Comparison of ENCODE assay signal across 17 mouse cellular contexts in genomic region chr6:123261555-123262161, GRCm38 (mm10). TPM values are rescaled to one million over a fixed set of nuclear protein-coding genes. Genes with fewer than 3 reads are reported as not detected.
DNase-seq lines count a peak whose midpoint lies in the region; ATAC-seq and TF ChIP-seq lines count a peak whose summit lies in the region.
"Had no signal": no experiment of that assay in that cellular context is flagged by ENCODE, and none has a peak within 500 bp of the region (broad histone marks: within the 10 kb centered on the region; RNA-seq: fewer than 3 reads in every experiment).

Gene Clec4d (plus strand): TSS chr6:123262111.

- ATAC-seq in liver, embryonic 14.5 days (ENCODE audit: insufficient read depth) = 0 out of 2 replicates have a peak, but pooled peaks have one; percentile 9
- no peak for ATAC-seq in liver, embryonic 12.5 days
- peak; percentile 72 for ATAC-seq in erythroblast, adult 5-6 weeks (replicated peaks; ENCODE audit: low FRiP score, poor library complexity, severe bottlenecking)
- ATAC-seq in monocyte, adult 5-6 weeks (replicated peaks; ENCODE audit: insufficient number of reproducible peaks, low FRiP score, low TSS enrichment, poor library complexity, severe bottlenecking) = 0 out of 2 replicates have a peak, but pooled peaks have one; percentile 14
- no peak for ATAC-seq in hindbrain, embryonic 16.5 days
- ATAC-seq: forebrain, embryonic 14.5 days had no signal

- no peak within 1 kb of the TSS for H3K4me2 ChIP-seq in liver, embryonic 14.5 days (ENCODE audit: low read depth)
- H3K4me2 ChIP-seq in liver, embryonic 12.5 days = no peak within 1 kb of the TSS
- H3K4me2 ChIP-seq in hindbrain, embryonic 16.5 days (ENCODE audit: low read length) = no peak within 1 kb of the TSS

- no peaks in the 10 kb centered on the region for H3K79me2 ChIP-seq in MEL (ENCODE audit: control insufficient read depth, insufficient read depth, low read length, poor library complexity)

- TF ChIP-seq EP300 in liver, embryonic 14.5 days (IDR thresholded peaks at IDR 0.05; ENCODE audit: low read depth) = no peak
- no peak for TF ChIP-seq EP300 in MEL (IDR thresholded peaks at IDR 0.05; ENCODE audit: low read depth in 1 of 2, low read length in 2 of 2)

- H3K27ac ChIP-seq in liver, embryonic 14.5 days = no peak within 1 kb of the TSS
- no peak within 1 kb of the TSS for H3K27ac ChIP-seq in liver, embryonic 12.5 days
- no peak within 1 kb of the TSS for H3K27ac ChIP-seq in MEL (ENCODE audit: control insufficient read depth, low read depth, low read length)
- no peak within 1 kb of the TSS for H3K27ac ChIP-seq in hindbrain, embryonic 16.5 days (ENCODE audit: low read depth, low read length)

- no peaks in the 10 kb centered on the region for H3K27me3 ChIP-seq in liver, embryonic 14.5 days (ENCODE audit: control insufficient read depth, insufficient read depth, low read length)
- H3K27me3 ChIP-seq in liver, embryonic 12.5 days (replicated peaks) = no peaks in the 10 kb centered on the region
- H3K27me3 ChIP-seq in MEL (ENCODE audit: control insufficient read depth in 1 of 2, insufficient read depth in 2 of 2, low read length in 2 of 2) = no peaks in the 10 kb centered on the region
- H3K27me3 ChIP-seq in hindbrain, embryonic 16.5 days (replicated peaks; ENCODE audit: control insufficient read depth, insufficient read depth, low read length) = no peaks in the 10 kb centered on the region

- no peak within 1 kb of the TSS for H3K4me3 ChIP-seq in liver, embryonic 14.5 days (ENCODE audit: insufficient read depth in 1 of 2, low read depth in 2 of 2, low read length in 2 of 2)
- no peak within 1 kb of the TSS for H3K4me3 ChIP-seq in liver, embryonic 12.5 days
- H3K4me3 ChIP-seq in MEL (ENCODE audit: control insufficient read depth in 1 of 2, insufficient read depth in 1 of 2, low read depth in 2 of 2, low read length in 2 of 2) = peak within 1 kb of the TSS in 1 of 2 experiments; percentile 37; a peak in 1 of 4 replicates
- H3K4me3 ChIP-seq in hindbrain, embryonic 16.5 days (ENCODE audit: low read length) = no peak within 1 kb of the TSS

- H3K9me3 ChIP-seq in liver, embryonic 14.5 days (ENCODE audit: control insufficient read depth, low read length) = no peaks in the 10 kb centered on the region
- H3K9me3 ChIP-seq in liver, embryonic 12.5 days (replicated peaks) = no peaks in the 10 kb centered on the region
- H3K9me3 ChIP-seq in MEL (replicated peaks; ENCODE audit: insufficient read depth, low read length) = no peaks in the 10 kb centered on the region
- no peaks in the 10 kb centered on the region; the same call in 1 of the 2 replicates for H3K9me3 ChIP-seq in hindbrain, embryonic 16.5 days (ENCODE audit: control insufficient read depth, low read length)

- 39% methylated on average over 4 of the region's 4 CpGs for WGBS in liver, embryonic 14.5 days (ENCODE audit: insufficient replicate concordance)
- WGBS in liver, embryonic 12.5 days (ENCODE audit: insufficient replicate concordance) = 47% methylated on average over 4 of the region's 4 CpGs
- 78% methylated on average over 4 of the region's 4 CpGs for WGBS in hindbrain, embryonic 16.5 days

- H3K4me1 ChIP-seq in liver, embryonic 14.5 days (replicated peaks; ENCODE audit: control insufficient read depth in 2 of 2, insufficient read depth in 2 of 2, low read length in 1 of 2) = peaks cover 3 to 11% of the 10 kb centered on the region in 2 experiments; a peak in 2 of 4 replicates
- 0 out of 2 replicates have a peak, but pooled peaks cover under 1% of the 10 kb centered on the region for H3K4me1 ChIP-seq in liver, embryonic 12.5 days
- peaks cover 20 to 25% of the 10 kb centered on the region in 2 experiments for H3K4me1 ChIP-seq in MEL (ENCODE audit: control insufficient read depth in 1 of 2, insufficient read depth in 2 of 2, low read length in 2 of 2)
- H3K4me1 ChIP-seq in hindbrain, embryonic 16.5 days (ENCODE audit: control insufficient read depth, insufficient read depth, low read depth, low read length) = no peaks in the 10 kb centered on the region

- TF ChIP-seq RAD21 in MEL (IDR thresholded peaks at IDR 0.05; ENCODE audit: low read depth, low read length) = peak; percentile 91

- H3K9ac ChIP-seq in liver, embryonic 14.5 days (replicated peaks) = no peak within 1 kb of the TSS
- no peak within 1 kb of the TSS for H3K9ac ChIP-seq in liver, embryonic 12.5 days
- no peak within 1 kb of the TSS for H3K9ac ChIP-seq in MEL (ENCODE audit: control insufficient read depth, low read depth, low read length, poor library complexity, severe bottlenecking)
- no peak within 1 kb of the TSS for H3K9ac ChIP-seq in hindbrain, embryonic 16.5 days (ENCODE audit: low read depth, low read length)

- intact Hi-C loops in heart, postnatal 10 days (cut with DNase I) = no loop called here

- peak; percentile 57 for TF ChIP-seq CTCF in liver, embryonic 14.5 days (IDR thresholded peaks at IDR 0.05; ENCODE audit: low read depth)
- peak in 2 of 3 experiments; percentile 39 to 81; a peak in 4 of 6 replicates for TF ChIP-seq CTCF in MEL (IDR thresholded peaks at IDR 0.05 in 2 of 3, conservative IDR thresholded peaks at IDR 0.05 in 1 of 3; ENCODE audit: control insufficient read depth in 1 of 3, insufficient read depth in 1 of 3, low read depth in 2 of 3, low read length in 3 of 3, poor library complexity in 1 of 3, severe bottlenecking in 1 of 3)

- no peak for TF ChIP-seq POLR2A in MEL (IDR thresholded peaks at IDR 0.05; ENCODE audit: control insufficient read depth in 1 of 2, insufficient read depth in 1 of 2, low read depth in 1 of 2, low read length in 2 of 2, poor library complexity in 1 of 2)

- DNase-seq in liver, embryonic 14.5 days (ENCODE audit: low read depth in 3 of 3, low spot score in 3 of 3) = no peak
- DNase-seq in MEL (ENCODE audit: low read depth, low spot score) = peak; percentile 71
- no peak for DNase-seq in heart, postnatal 10 days
- DNase-seq: cerebellum, adult 2 months; heart, postnatal 14 days; kidney, postnatal 14 days; layer of hippocampus, postnatal 36 days; lung, postnatal 4 days; right cerebral cortex, postnatal 4 days had no signal

- H3K36me3 ChIP-seq in liver, embryonic 14.5 days (replicated peaks; ENCODE audit: control insufficient read depth, insufficient read depth, low read depth) = no peaks in the 10 kb centered on the region
- no peaks in the 10 kb centered on the region for H3K36me3 ChIP-seq in liver, embryonic 12.5 days
- H3K36me3 ChIP-seq in MEL (ENCODE audit: control insufficient read depth in 1 of 2, insufficient read depth in 2 of 2, low read length in 2 of 2) = peaks cover 0 to 35% of the 10 kb centered on the region in 2 experiments; a peak in 2 of 4 replicates
- no peaks in the 10 kb centered on the region for H3K36me3 ChIP-seq in hindbrain, embryonic 16.5 days (ENCODE audit: control insufficient read depth, insufficient read depth, low read length)

TF ChIP-seq in MEL, 35 proteins besides CTCF, POLR2A, EP300 and RAD21:
- TF ChIP-seq TCF12 (IDR thresholded peaks at IDR 0.05; ENCODE audit: low read depth, low read length) (no peak), ZC3H11A (IDR thresholded peaks at IDR 0.05; ENCODE audit: low read depth, low read length) (peak; percentile 79), SMC3 (IDR thresholded peaks at IDR 0.05; ENCODE audit: low read depth, low read length) (peak; percentile 76)

RNA-seq across cellular contexts. Expression of gene Clec4d, which starts in this region (rescaled TPM):
- 0.37 and 0.59 TPM in 2 replicates for polyA plus RNA-seq in liver, embryonic 14.5 days (2012; rRNA removed)
- 0.81 and 0.92 TPM in 2 replicates for polyA plus RNA-seq in liver, embryonic 14.5 days (2014; fragmentation: Nextera tagmentation; extraction: Ambion mirVana)
- polyA plus RNA-seq in liver, embryonic 12.5 days (2016; fragmentation: Nextera tagmentation; extraction: Ambion mirVana) = 0.71 and 0.98 TPM in 2 replicates
- 2.0 and 5.5 TPM in 2 replicates for total RNA-seq in MEL (2012; rRNA removed)
- 1 to 10 TPM in 1 of 2 experiments, not detected in 1; 5.6 TPM for polyA plus RNA-seq in MEL (2012; ENCODE audit: insufficient read depth in 1 of 2, insufficient read length in 2 of 2, low read depth in 1 of 2, low replicate concordance in 2 of 2, missing spikeins in 1 of 2)
- 1.9 and 8.8 TPM in 2 replicates for total RNA-seq in erythroblast, adult 5-6 weeks (2015; ENCODE audit: low replicate concordance)
- 10.2 and 11.8 TPM in 2 replicates for total RNA-seq in erythroblast, adult 5-6 weeks (2017; ENCODE audit: low replicate concordance)
- total RNA-seq in monocyte, adult 5-6 weeks (2017) = 8.2 to 19.0 TPM (median 15.1 TPM) in 3 replicates
- not detected in 2 replicates for polyA plus RNA-seq in hindbrain, embryonic 16.5 days (2015; fragmentation: Nextera tagmentation; extraction: Ambion mirVana)
- under 1 TPM in 1 of 2 experiments, not detected in 1; 0.45 TPM for total RNA-seq in heart, postnatal 10 days (2021)
- total RNA-seq: gastrocnemius, adult 8-10 months; layer of hippocampus, postnatal 36 days had no signal
- polyA plus RNA-seq: forebrain, embryonic 14.5 days; intestine, embryonic 14.5 days; neural tube, embryonic 14.5 days had no signal

Comparison
In these comparisons a context has a peak if more than half of its experiments do, and no peak if none do; other contexts are left out.
1. Peak in ATAC-seq in liver, embryonic 14.5 days; RNA of the gene not detected or under 1 TPM.
2. ATAC-seq: peak in erythroblast, adult 5-6 weeks (single experiment) and monocyte, adult 5-6 weeks (single experiment); none in liver, embryonic 12.5 days (single experiment) and hindbrain, embryonic 16.5 days (single experiment).